Mouse (Mus musculus) WW6 (cell line): Measurements from ENCODE around the gene Lrrn2.
"Not testable (repeated sequence)": the region's sequence is repeated elsewhere in the genome, so short reads cannot be mapped to it uniquely, and the experiment has no call there.

Source experiments
- DNase-seq: peaks from one replicate; pipeline ENCODE4 v3.0.0-alpha.2; 2013; ENCODE audit warnings: low read depth, low spot score

The Lrrn2 gene

DNA sequence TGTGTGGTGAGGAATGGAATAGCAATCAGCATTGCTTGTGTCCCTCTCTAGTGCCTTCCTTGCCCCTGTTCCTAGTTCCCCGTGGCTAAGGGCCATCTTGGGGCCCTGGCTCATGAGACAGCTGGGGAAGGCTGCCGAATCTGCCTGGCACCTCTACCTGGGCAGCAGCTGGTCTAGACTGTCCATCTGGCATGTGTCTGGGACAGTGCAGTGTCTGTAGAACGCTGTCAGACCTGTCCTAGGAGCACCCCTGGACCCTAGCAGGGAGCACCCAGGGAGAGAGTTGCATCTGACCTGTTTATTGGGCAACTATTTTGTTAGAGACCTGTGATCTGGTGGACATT lies 48.8 kb downstream of the Lrrn2 start:
- no peak for DNase-seq

DNA sequence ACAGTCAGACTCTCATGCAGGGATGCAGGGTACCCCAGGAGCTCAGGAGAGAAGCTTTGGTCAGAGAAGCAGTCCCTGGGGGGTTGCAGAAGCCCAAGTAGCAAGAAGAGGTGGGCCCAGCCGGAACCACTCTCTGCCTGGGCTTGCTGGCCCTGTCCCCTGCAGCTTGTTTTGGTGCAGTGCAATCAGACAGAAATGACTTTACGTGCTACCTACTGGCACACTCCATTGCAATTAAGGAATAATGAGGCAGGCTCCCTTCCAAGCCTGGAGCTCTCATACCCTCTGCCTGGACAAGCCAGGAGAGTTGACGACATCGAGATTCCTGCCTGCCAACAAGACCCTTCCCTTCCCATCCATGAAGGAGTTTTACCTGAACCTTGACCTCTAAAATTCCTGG lies 50.2 kb downstream of the Lrrn2 start:
- DNase-seq, result no peak

DNA sequence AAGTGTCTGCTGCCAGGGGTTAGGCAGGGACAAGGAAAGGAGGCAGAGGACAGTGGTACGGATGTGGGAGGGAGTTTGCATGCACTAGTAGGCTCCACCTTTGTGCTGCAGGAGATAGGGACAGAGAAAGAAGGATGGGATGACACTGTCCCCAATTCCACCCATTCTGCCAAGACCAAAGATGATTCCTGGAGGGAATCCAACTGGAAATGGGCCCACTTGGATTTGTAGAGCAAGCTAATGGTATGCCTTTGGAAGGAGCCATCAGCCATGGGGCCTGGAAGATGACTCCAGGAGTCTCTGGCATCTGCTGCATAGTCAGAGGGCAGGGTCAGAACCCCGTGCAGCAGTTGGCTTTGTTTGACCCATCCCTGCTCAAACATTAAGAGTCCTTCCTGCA lies 52.3 kb downstream of the Lrrn2 start:
- no peak for DNase-seq

DNA sequence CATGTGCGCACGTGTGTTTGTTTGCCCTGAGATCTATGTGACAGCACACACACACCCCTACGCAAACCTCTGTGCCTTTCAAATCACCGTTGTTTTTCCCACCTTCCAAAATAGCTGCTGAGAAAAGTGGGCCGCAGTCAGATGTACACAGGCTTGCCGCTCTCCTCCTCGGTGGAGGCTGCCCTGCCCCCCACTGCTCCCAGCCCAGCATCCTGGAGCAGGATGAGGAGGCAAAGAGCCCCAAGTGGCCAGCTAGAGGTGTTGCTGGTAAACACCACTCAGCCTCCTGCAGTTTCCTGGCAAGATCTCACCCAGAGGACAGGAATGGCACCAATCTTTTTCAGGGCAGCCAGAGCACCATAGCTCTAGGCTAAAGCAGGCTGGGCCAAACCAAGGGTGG lies 54.8 kb downstream of the Lrrn2 start:
- DNase-seq, result peak; percentile 52

DNA sequence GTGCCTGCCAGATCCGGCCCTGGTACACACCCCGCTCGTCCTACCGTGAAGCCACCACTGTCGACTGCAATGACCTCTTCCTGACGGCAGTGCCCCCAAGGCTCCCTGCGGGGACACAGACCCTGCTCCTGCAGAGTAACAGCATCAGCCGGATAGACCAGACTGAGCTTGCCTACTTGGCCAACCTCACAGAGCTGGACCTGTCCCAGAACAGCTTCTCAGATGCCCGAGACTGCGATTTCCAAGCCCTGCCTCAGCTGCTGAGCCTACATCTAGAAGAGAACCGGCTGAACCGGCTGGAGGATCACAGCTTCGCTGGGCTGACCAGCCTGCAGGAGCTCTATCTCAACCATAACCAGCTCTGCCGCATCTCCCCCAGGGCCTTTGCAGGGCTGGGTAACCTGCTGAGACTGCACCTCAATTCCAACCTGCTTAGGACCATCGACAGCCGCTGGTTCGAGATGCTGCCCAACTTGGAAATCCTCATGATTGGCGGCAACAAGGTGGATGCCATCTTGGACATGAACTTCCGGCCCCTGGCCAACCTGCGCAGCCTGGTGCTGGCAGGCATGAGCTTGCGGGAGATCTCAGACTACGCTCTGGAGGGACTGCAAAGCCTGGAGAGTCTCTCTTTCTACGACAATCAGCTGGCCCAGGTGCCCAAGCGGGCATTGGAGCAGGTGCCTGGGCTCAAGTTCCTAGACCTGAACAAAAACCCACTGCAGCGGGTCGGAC lies 57.4 kb downstream of the Lrrn2 start:
- no peak for DNase-seq

DNA sequence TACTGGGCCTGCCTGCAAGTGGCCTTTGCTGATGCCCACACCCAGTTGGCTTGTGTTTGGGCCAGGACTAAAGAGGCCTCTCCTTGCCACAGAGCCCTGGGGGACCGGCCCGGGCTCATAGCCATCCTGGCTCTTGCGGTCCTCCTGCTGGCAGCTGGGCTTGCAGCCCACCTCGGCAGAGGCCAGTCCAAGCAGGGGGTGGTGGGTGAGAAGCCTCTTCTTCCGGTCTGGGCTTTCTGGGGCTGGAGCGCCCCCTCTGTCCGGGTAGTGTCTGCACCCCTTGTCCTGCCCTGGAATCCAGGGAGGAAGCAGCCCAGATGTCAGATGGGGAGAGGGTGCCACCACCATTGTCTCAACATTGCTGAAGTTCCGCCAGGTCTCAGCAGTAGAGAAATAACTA lies 58.9 kb downstream of the Lrrn2 start:
- DNase-seq, result no peak

DNA sequence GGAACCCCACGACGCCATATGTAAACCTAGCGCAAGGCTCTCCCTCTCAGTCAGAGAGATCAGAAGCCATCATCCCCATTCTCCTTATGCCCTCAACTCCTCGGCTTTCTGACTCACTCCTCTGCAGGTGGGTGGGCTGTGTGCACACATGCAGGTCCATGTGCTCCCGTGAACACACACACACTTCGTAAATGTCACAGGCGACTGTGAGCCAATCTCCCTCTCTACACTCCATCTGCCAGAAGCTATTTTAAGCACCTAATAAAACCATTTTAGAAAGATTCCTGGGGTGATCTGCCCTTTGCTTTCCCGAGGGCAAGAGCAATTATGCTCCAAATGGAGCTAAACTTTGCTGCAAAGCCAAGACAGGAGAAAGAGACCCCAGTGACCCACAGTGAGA lies 65.8 kb downstream of the Lrrn2 start:
- DNase-seq, result no peak

DNA sequence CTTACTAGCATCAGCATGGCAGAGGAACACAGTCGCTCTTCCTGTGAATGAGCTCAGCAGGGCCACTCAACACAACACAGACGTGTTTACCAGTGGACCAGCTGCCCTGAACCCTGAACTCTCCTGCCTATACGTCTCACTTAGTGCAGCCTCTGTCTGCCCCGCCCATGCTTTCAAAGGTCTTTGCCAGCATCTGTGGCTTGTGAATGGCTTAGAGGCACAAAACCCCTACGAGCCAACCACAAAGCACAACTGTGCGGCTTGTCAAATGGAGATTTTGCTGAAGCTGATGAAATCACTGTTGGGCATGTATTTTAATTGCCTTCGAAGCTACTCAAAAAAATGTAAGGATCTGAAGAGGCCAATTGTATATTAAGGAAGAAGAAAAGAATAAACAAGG lies 67.7 kb downstream of the Lrrn2 start:
- DNase-seq, result no peak

DNA sequence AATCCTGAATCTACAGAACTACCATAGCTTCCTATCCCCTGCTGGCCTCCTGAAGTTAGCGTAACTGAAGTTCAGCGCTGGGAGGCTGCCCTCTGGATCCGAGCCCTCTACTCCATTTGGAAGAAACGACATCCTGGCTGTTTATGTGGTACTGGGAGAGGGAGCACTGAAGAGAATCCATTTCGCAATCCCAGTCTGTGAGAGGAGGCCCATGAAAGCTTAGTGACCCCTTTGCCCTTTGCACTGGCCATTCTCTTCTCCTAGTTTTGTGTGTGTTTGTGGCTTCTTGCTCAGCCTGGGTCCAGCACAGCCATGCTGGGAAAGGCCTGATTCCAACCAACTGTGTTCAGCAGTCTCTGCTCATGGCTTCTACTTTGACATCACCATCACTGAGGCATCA lies 76.7 kb downstream of the Lrrn2 start:
- no peak for DNase-seq

DNA sequence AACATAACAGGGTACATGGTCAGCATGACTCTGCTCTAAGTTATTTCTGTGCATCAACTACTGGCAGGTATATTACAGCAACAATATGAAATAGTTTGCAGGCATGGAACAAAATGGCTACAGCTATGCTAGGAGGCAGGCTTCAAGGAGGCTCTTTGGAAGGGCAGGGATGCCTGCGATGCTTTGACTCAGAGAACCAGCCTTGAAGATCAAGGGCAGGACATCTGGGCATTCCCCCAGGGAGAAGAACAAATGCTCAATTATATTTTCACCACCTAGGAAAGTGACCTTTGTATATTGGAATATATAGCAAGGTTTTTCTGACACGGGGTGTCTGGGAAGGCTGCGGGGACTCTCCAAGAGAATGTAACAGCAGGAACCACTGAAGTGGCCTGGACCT lies 81.7 kb downstream of the Lrrn2 start:
- no peak for DNase-seq

DNA sequence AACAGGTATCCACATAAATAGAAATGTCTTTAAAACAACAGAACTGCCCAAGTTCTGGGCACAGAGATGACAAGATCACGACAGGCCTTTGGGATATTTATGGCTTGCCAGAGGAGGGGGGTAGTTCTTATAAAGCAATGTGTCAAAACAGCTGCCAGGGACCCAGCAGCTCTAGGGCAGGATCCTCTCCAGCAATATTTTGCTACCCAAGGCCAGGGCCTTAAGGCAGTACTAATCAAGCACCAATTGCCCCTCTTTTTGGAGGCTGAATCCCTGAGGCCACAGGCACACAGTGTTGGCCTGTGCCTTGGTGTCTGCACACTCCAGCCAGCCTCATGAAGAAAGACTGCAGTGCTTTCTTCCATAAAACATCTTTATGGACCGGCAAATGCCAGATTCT lies 84.0 kb downstream of the Lrrn2 start:
- DNase-seq, result no peak

DNA sequence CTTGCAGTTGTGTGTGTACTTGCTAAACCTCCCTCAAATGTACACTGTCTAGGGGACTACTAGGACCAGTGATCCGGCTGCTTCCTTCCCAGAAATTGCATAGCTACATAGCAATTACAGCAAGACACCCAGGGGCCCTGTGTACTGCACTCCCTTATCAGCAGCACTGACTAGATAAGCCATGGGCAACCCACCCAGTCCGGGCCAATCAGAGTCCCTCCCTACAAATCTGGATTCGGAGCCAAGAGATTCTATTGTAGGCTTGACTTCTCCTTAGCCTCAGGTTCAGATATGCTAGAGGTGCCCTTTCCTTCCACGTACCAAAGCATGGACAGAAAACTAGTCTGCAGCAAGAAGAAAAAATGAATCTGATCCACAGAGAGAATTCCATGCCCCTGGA lies 84.6 kb downstream of the Lrrn2 start:
- DNase-seq, result no peak

DNA sequence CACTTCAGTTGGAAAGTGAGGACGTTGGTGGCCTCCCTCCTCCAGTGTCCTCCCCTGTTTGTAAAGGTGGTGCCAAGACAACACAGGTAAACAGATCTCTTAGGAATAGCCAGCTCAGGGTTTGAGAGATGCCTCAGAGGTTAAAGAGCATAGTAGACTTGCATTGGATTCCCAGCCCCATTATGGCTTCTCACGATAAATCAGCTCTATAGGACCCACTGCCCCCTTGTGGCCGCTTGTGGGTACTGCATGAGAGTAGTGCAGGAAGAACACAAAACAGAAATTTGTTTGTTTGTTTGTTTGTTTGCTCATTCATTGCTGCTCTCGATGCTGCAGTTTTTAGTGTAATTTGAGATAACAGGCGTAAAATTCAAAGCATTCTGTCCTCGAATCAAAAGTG lies 88.6 kb downstream of the Lrrn2 start:
- DNase-seq, result peak; percentile 31

DNA sequence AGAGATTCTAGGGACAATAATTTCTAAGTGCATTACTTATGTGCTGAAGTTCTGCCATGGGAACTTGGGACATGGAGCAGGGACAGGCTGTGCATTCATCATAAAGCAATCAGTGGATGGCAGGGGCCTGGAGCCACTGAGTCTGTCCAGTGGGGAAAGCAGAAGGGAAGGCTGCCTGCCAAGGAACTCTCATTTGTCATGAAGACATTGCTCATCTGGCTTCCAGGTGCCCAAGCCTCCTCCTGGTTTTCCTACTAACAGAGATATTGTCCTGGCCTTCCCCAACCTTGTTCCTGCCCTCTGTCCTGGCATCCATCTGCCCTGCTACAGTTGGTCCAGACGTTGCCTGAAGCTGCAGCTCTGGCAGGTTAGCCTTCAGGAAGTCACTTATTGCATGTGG lies 97.3 kb downstream of the Lrrn2 start:
- DNase-seq, result no peak

DNA sequence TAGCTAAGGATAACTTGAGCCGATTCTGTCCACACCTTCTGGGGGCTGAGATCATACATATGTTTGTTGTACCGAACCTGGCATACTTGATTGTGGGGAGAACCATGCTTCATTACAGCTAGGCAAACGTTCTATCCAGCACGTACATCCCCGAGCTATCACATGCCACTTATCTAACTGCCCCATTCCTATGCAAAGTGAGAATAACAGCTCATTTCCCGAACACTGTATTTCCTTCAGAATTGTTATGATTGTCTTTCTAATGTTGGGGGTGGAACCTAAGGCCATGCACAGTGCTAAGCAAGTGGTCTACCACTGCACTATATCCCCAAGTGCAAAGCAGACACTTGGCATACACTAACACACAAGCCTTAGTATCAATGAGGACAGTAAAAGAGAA lies 101.2 kb downstream of the Lrrn2 start:
- DNase-seq, result no peak

DNA sequence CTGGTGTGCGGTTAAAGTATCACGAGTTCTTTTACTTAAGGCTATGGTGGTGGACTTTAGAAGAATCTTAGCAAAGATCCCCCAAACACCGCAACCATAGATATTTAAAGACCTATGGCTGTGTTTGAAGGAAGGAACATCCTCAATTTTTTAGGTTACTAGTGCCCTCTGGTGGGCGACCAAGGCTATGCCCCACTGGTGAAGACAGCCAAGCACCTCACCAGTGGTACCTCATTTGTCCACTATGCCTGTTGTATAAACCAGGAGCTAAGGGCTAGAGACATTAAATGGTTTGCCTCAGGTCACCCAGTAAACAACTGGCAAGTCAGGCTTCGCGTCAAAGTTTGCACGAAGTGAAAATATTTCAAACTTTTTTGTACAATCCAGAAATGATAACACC lies 102.7 kb downstream of the Lrrn2 start:
- DNase-seq, result peak; percentile 56

DNA sequence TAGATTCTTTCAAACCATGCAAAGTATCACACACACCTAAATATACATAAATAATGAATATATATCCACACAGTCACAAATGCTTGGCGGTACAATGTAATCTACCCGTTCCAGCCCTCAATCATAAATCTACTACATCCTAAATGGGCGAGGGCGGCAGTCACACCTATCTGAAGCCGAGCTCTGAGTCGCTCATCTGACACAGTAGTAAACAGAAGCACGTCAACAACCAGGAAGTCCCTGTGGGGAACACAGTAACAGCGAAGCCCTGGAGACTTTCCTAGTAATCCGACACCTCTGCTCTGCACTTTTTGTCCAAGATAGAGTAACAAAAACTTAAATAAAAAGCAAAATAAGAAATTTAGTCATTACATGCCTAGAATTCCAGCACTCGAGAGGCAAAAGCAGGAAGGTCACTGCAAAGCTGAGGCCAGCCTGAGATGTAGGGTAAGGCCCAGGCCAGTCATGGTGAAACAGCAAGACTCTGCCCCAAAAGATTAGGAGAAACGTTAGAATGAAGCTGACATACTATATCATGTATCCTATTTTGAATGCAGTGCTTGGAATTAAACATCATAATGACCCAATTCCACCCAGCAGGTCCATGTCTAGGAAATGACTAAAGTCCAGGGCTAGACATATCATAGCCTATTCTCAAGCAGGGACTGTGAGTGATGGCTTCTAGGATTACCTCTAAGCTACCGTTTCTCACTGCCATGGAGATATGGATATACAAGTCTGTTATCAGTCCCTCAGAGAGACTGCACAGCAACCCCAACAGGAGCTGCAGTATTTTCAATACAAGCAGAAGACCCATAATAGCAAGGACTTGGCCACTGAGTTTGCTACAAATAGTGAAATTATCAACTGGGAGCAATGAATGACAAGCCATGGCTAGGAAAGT lies 108.7 kb downstream of the Lrrn2 start:
- DNase-seq, result not testable (repeated sequence)
